Mouse (Mus musculus) adrenal gland, postnatal 25 days (tissue): ENCODE measurements around the gene Map3k6. TPM values are rescaled to one million over a fixed set of nuclear protein-coding genes. Genes with fewer than 3 reads are reported as not detected.

ENCODE experiments used
- DNase-seq: peaks from one replicate; pipeline ENCODE4 v3.0.0; 2021; ENCODE audit warnings: mixed read lengths
- total RNA-seq: library from RNA; stranded (reverse); gene quantifications from 2 replicates; pipeline ENCODE4 v1.2.3, GENCODE M21; 2021

Gene Map3k6
- total RNA-seq, 1 experiment from 2014 or later = 15.7 TPM

DNA sequence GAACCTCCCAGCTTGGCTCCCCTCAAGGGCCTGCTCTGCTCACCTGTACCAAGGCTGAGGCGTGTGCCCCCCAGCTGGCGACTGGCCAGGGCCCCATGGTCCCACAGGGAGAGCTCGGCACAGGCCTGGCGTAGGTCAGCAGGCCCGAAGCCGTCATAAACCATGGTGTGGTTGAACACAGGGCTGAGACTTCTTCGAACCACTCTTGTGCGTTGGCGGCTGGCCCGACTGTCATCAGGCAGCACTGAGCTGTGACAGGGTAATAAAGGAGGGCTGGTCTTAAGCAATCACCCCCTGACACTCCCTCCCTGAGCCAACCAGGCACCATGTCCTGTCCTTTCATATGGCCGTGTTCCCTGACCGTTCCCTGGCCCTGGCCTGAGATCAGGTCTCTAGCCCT lies 12.8 kb downstream of the Map3k6 start:
- no peak for DNase-seq

DNA sequence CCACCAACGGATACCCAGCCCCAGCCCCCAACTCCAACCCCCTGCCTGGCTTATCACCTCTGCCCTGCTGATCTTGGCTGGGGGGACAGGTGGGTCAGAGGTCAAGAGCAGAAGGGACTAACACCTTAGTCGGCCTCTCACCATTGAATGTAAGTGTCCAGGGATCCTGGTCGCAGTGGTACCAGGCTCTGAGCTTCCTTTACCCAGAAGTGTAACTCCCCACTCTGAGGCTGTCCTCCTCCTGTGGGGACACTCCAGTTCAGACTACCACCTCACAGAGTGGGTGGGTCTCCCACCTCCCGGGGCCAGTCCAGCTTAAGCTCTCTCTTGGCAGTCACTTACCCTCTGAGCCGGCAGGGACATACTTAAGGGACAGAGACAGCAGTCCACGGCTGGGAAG lies 14.8 kb downstream of the Map3k6 start:
- DNase-seq = no peak

DNA sequence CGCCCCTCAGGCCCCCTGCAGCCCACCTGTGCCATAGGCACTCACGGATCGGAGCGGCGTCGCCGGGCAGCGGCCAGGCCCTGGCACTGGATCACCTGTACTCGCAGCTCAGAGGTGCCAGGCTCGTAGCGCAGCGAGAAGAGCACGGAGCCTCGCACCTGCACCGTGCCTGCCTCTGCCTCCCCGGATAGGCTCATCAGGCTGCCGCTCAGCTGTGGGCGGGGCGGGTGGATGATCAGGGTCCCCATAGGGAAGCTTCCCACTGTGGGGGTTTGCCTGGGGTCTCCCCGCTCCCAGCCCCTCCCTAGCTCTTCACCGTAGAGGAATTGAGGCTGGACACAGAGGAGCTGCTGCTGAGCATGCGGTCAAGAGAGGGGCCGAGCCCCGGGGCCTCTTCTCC lies 16.2 kb downstream of the Map3k6 start:
- no peak for DNase-seq

DNA sequence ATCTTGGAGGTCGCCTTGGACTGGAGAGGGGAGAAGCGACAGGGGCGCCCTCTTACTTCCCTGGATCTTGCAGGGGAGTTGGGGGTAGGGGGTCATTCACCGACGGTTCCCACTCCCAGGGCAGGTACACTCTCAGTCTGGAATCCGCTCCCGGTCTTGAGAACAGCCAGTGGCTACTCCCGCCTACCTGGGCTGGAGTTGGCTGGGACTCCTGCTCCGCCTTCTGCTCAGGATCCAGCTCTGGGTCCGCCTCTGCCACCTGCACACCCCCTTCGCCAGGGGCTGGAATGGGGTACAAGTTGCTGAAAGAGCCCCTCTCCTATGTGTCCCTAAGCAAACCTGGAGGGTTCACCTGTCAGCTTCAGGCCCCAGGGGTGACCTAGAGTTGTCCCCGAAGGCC lies 16.6 kb downstream of the Map3k6 start:
- DNase-seq = no peak

DNA sequence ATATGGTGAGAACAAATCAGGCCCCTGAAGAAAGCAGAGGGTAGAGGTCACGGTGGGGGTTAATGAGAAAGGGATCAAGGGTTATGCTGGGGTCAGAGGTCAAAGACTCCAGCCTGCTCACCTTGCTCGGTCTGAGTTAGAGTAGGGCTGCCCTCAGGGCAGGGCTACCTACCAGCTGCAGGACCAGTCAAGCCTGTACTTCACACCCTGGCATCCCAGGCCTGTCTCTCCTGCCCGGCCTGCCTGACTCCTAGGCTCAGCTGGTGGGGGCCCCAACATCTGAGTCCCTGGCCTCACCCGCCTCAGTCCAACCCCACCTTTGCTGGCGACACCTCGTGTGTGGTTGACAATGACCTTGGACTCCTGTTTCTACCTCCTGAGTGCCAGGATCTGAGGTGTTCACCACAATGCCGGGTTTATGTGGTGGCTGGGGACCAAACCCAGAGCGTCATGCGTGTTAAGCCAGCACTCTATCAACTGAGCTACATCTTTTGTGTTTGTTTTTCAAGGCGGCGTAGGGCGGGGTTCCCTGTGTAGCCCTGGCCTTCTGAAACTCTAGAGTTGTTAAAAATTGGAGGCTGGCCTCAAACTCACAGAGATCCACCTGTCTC lies 17.3 kb downstream of the Map3k6 start:
- no peak for DNase-seq

DNA sequence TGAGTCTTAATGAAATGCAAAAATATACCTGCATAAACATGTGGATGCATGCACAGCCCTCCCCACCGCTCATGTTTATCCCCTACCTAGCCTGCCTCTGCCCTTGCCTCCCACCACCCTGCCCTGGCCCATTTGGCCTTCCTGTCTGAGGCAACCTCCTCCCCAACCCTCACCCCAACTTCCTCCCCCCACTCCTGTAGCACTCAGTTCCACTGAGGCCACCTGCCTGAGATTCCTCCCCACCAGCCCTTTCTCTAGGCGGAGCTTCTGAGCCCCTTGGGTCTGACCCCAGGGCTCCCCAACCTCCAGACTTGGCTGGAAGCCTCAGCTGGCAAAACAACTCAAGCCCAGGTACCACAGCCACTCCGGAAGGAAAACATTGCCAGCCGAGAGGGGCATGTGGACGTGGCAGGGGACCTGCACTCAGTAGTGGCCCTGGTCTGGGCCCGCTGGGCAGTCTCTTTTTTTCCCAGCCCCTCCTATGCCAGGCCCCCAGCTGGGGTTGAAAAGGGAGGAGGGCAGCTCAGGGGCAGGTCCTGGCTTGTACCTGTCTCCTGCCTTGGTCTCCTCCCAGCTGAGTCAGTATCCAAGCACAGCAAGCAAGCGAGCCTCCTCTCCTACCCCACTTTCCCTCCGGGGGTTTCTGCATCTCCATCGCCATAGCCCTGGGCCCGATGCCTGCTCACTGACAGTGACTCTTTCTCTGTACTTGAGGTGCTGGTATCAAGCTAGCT lies 21.2 kb downstream of the Map3k6 start:
- DNase-seq = no peak

DNA sequence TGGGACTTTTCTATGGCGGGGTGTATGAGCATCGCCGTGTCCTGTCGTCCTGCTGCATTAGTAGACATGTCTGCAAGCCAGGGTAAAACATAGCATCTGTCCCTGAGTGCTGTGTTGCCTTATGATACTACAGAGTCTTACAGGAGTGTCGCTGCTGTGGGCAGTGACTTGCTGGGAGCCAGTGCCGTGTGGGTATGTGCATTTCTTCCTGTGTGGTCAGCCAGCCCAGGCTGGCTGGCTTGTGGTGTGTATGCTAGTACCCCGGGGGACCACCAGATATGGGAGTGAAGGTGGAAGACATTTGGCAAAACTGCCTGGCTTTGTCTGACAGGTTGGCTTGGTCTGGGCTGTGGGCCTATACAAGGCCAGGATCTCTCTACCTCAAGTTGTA lies 21.8 kb downstream of the Map3k6 start:
- DNase-seq = no peak

DNA sequence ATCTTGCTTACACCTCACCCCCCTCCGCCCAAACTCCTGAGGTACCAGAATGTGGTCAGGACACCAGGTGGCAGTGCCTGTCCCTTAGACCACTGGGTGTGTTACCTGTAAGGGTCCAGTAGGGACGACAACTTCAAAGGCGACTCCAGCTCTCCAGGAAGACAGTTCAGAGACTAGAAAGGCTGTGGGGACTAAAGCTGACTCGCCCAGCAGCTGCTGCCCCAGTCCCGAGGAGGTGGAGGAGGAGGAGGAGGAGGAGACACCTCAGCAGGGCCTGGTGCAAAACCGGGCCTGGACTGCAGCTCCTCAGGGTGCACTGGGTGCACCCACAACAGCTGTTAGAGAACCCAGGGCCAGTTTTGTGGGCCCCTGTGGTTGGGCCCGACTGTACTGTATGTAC lies 22.3 kb downstream of the Map3k6 start, which contains the start of gene Sytl1:
Sytl1 (minus strand) TSS at position 232 of the 400 bp plus-strand sequence.
- DNase-seq = no peak

DNA sequence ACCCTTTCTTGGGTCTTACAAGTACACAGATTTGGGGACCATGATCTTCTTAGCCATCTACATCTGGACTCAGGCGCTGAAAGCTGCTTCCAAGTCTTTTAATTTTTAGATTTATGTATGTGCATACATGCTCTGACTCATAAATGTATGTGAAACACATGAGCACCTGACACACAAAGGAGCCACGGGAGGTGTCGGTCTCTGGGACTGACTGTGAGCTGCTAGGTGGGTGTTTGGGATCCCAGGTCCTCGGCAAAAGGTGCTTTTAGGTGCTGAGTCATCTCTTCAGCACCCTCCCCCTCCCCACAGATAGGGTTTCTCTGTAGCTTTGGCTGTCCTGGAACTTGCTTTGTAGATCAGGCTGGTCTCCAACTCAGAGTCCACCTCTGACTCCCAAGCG lies 23.1 kb downstream of the Map3k6 start:
- no peak for DNase-seq

DNA sequence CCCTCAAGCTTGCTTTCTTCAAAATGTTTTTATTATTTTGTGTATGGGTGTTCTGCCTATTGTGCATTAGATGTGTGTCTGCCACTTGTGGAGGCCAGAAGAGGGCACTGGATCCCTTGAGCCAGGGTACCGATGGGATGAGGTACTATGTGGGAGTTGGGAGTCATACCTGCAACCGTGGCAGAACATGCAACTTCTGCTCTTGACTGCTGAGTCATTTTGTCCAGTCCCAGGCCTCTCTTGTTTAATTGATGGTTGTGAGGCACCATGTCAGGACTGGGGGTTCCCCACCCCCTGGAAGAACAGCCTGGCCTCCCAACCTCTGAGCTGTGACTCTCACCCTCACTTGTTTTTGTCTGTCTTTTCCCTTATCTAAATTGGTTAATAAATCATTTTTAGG lies 23.9 kb downstream of the Map3k6 start:
- no peak for DNase-seq

DNA sequence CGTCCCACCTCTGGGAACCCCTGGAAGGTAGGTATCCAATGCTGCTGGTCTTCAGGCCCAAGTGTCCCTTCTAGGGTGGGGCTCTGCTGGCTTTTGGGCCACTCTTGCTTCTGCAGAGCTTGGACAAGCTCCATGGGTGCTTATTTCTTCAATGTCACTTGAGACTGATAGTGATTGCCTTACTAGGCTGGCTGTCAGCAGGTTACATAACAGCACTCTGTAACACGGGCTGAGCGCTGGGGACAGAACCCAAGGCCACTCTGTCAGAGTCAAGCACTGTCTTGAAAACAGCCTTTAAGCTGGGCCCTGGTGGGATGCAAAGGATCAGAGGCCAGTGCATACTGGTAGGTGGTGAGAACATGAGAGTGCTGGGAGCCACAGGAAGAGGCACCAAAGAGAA lies 24.7 kb downstream of the Map3k6 start:
- DNase-seq = peak; percentile 45

DNA sequence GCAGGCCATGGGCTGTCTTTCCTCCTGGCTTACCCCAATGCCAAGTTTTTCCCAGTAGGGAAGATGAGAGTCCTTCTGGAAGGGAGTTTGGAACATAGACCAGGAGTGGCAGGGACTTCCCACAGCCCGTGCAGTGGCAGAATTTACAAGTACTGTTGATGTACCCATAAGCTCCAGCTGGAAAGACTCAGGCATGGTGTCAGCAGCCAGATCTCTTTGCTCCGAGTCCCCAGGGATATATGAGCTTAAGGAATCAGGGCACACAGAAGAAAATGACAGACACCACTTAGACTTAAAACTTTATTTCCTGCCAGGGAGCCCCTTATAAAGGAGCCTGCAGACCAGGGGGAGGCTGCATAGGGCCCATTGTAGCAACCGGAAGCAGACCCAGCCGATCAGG lies 25.1 kb downstream of the Map3k6 start:
- no peak for DNase-seq

DNA sequence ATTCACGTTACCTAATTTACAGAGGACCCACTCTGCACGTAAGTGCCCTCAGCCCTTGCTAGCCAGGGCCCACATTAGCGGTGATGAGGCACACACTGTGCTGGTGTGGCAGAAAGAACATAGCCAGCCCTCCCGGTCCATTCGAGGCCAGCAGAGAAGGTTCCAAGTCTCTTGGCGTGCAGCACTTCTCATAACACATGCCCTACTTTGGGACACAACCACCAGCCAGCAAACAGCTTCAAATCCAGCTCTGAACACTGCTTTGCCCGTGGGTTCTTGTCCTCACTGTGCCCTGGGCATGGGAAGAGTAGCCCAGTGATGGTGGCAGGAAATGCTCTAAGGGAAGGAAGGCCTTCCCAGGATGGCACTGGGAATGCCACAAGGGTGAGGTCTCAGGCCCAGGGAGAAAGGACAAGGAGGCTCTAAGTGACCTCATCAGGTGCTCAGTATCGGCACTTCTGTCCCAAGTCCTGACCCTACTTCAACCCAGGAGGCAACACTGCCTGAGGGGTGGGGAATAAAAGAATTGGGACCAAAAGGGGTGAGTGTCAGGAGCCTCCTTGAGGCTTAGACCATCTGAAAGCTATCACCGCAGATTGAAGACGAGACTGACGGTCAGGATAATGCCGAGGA lies 25.7 kb downstream of the Map3k6 start:
- DNase-seq = no peak

DNA sequence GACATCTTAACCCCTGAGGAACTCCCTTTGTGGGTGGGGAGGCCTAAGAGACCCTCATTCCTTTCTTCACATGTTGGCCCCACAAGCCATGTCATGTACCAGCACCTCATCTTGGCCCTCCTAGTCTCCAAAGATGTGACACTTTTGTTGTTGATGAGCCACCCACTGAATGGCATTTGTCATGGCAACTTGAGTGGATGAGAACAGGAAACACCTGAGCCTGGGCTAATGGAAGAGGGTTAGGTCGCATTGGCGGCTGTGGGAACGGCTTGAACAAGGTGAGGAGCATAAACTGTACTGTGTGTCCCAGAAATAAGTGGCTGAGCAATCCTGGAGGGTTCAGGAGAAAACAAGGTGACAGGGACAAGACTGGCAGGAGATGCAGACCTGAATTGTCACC lies 28.3 kb downstream of the Map3k6 start:
- no peak for DNase-seq

DNA sequence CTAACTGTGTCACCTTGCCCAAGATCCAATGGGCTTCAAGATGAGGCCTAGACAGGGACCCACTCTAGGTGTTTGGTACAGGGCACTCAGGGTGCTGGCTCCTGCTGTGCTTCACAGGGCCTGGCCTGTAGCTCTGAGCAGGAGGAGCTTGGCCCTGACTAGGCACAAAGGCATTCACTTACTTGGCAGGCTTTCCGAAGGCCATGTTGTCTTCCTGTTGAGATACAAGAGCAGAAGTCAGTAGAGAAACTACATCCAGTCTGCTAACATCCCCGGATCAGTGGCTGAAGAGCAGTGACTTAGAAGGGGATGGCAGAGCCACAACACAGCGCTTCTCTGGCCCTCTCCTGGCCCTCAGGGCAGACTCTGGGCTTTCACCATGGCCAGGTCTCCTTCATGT lies 29.0 kb downstream of the Map3k6 start:
- peak; percentile 64 for DNase-seq

DNA sequence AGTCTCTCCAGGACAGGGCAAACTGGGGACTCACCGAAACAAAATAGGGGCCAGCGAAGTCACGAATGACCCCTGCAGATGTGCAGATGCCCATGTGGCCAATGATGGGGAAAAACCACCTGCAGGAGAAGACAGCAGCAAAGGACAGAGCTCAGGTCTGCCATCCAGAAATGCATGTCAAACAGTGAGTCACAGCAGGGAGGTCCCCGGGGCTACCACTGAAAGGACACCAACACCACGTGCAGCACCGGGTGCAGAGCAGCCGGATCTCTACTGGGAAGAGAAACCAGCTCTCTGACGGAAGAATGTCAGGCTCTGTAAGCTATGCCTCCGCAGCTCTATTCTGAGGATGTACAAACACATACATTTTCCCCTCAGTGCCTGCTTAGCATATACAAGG lies 30.3 kb downstream of the Map3k6 start:
- DNase-seq = no peak

DNA sequence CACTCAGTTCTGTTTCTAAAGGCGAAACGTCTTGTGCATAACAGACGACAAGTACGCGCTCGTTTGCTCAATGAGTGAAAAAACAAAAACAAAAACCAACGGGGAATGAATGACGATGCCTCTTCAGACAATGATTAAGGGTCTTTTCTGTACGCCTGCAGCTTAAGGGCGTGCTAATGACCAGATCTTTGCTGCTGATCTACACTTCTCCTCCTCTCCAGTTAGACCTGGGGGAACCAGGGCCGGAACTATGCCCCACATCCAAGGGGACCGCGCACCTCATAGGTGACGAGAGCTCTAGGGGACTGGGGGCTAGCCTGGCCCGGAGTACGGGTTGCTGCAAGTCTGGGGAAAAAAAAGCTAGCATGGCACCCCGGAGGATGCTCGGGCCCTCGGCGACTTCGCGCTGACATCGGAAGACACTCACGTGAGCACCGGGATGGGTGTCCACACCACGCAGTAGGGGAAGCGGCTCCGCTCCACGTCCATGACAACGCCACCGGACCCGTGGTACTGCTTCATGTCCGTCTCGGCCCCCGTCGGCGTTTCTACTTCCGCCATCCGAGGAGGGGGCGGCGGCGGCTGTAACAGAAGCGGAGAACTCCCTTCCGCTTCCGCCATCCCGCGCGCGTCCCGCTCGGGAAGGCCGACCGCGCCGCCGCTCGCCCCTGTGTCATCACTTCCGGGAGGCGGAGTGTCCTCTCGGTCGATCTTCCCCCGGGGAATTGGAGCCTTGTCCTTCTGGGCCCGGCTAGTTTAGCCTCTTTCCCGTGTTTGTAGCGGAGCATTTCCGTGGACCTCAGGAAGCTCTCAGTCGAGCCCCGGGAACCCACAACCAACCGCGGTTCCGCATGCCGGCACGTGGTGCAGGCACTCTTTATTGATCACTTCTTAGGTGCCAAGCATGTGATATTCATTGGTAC lies 36.7 kb downstream of the Map3k6 start, which contains the start of gene Tmem222:
Tmem222 (minus strand) TSS at position 689 of the 923 bp plus-strand sequence.
- peak; percentile 94 for DNase-seq

DNA sequence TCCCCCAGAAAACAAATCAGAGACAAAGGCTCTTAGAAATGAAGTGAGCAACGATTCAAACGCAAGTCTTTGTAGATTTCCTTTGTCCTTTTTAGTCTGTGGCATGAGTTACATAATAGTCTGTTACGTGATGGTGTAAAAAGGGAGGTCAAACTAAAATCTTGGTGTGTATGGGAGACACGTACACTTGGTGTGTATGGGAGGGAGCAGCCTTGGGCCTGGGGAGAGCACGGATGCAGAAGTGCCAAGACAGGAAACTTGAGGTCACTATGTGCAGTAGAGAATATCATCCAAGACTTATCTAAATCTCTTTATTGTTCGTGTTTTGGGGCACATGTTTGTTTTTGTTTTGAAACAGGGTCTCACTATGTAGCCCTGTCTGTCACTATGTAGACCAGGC lies 37.4 kb downstream of the Map3k6 start:
- DNase-seq = no peak

DNA sequence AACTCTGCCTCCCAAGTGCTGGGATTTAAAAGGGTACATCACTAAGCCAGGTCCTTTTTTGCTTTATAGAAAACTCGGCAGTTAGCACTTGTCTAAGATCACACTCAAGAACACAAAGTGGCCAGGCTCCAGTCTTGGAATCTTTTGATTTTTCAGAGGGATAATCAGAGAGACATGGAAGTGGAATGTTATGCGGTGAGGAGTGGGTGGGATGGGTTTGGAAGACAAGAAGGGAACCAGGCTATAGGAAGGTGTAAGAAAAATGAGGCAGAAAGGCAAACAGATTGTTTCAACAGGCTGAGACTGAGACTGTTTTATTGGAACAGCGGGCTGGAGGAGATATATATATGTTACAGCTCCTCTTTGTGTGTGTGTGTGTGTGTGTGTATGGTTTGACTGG lies 37.9 kb downstream of the Map3k6 start:
- no peak for DNase-seq

DNA sequence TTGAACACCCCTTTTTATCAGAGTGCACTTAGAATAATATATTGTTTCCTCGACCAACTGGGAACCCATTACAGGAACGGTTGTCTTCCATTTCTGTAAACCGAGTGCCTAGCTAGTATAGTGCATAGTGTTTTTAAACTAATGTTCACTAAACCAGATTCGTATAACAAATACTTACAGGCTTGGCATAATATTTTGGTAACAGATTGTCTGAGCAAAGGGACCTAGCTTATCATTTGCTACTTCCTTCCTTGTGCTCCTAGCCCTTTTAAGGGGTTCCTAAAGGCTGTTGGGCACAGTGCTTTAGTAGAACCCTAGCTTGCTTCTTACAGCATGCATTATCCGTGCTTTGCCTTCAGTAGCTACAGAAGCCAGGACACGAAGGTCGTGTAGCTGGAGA lies 40.9 kb downstream of the Map3k6 start:
- no peak for DNase-seq

DNA sequence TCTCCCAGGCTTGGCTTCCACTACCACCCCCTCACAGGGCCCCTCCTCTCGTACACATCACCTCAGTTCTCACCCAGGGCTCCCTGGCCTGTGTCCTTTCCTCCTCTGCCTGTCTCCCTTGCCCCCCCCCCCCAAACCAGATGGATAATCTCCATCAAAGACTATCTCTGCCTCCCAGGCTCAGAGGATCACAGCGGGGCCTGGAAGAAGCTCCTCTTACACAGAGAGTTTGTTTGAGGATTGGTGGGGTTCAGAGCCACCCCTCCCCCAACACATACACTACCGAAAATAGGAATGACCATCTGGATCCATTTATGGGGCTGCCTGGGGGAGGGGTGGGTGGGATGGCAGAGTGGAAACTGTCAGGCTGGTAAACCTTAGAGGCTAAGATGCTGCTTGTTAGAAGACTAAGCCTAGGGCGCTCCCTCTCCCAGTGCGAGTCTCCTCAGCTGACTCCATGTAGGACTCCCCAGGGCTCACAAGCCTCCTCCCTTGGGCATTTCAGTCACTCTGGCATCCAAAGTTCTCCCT lies 41.4 kb downstream of the Map3k6 start:
- DNase-seq = no peak

DNA sequence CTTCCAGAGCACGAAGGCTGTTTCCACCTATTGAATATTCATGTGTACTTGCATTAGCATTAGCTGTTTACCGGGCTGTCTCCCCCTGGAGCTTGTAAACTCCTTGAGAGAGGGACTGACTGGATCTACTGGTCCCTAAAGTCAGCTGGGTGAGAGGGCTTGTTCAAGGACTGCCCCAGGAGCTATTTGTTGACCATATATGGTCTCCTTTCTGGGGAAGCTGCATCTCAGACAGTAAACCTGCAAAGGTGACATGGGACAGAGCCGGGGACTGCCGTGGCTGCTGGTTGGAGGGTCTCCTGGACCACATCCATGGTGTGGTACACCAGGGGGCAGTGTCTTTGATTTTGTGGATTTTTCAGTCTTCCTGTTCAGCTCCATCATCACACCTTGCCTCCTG lies 42.0 kb downstream of the Map3k6 start:
- DNase-seq = no peak
